Mouse (Mus musculus): ENCODE results near the gene Apbb1. TPM values are rescaled to one million over a fixed set of nuclear protein-coding genes. Genes with fewer than 3 reads are reported as not detected.

Apbb1 gene
- polyA plus RNA-seq, 1 experiment from 2014 or later: 94.6 TPM

DNA sequence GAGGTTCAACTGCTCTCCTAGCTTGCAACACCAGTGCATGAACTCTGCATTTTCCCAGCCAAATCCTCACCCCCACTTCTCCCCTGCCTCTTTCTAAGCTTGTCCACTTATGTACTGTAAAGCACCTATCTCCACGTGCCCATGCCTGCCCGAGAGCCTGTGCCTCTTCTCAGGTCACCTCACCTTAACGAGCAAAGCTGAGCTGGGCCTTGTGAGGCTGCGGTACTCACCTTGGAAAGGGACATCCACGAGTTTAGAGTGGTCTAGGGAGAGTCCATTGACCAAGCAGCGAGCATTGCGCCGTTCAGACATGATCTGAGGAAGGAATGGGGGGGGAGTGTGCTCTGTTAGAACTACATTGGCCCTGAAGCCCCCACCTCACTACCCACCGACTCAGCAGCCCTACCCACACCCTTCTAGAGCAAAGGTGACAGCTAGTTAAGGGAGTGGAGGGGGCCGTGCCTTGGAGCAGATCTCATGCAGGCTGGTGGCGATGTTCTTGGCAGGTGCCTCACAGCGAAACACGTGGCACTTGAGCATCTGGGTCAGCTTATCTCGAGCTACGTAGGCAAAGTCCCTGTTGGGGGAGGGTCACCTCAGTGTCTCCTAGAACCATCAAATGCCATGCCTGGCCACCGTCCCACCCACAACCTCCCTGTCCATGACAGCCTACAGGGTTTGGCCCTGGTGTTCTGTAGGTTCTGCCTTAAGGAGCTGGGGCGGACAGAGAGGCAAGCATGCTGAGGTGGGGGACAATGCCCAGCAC, 16.2 kb downstream of the Apbb1 start:
- peaks cover 4% of the 10 kb centered on the region; the same call in 1 of the 2 replicates for H3K36me3 ChIP-seq (ENCODE audit: control insufficient read depth, insufficient read depth, low read length)
- H3K4me3 ChIP-seq (ENCODE audit: low read depth, low read length): no peak overlapping the region
- WGBS: 86% methylated on average over 17 of the region's 17 CpGs
- no peak overlapping the region for H3K27ac ChIP-seq (ENCODE audit: low read depth, low read length)
- ATAC-seq (ENCODE audit: low FRiP score) (no peak), DNase-seq (ENCODE audit: low spot score) (no peak)
- no peak overlapping the region for H3K4me2 ChIP-seq (replicated peaks; ENCODE audit: low read depth, low read length)
- no peak overlapping the region for H3K9ac ChIP-seq (ENCODE audit: low read depth, low read length)
- no peaks in the 10 kb centered on the region for H3K9me3 ChIP-seq (ENCODE audit: control insufficient read depth, low read length)
- peaks cover 13% of the 10 kb centered on the region for H3K4me1 ChIP-seq (replicated peaks; ENCODE audit: control insufficient read depth, insufficient read depth, low read length)
- H3K27me3 ChIP-seq (ENCODE audit: control insufficient read depth, insufficient read depth, low read length): no peaks in the 10 kb centered on the region

DNA sequence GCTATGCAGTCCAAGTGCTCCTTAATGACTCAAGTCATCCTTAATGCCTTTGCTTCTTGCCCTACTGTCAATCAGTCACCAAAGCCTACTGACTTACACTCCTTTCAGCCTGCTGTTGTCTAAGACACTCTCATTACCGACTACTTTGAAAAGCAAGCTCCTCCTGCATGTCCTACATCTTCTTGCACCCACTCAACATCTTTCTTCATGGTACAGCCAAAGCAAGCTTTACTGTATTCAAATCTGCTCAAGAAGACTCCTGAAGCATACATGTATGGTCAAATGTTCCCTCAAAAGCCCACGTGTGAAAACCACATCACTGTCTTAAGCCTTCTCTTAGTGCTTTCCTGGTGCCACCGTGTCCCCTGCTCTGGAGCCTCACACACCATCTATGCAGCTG, 18.1 kb downstream of the Apbb1 start:
- ATAC-seq (ENCODE audit: low FRiP score): no peak
- DNase-seq (ENCODE audit: low spot score): no peak
- H3K27me3 ChIP-seq (ENCODE audit: control insufficient read depth, insufficient read depth, low read length): no peaks in the 10 kb centered on the region
- no peak overlapping the region for H3K9ac ChIP-seq (ENCODE audit: low read depth, low read length)
- no peak overlapping the region for H3K4me2 ChIP-seq (replicated peaks; ENCODE audit: low read depth, low read length)
- H3K9me3 ChIP-seq (ENCODE audit: control insufficient read depth, low read length): no peaks in the 10 kb centered on the region
- no peak overlapping the region for H3K4me3 ChIP-seq (ENCODE audit: low read depth, low read length)
- H3K4me1 ChIP-seq (replicated peaks; ENCODE audit: control insufficient read depth, insufficient read depth, low read length): no peaks in the 10 kb centered on the region
- peaks cover 9% of the 10 kb centered on the region; the same call in 1 of the 2 replicates for H3K36me3 ChIP-seq (ENCODE audit: control insufficient read depth, insufficient read depth, low read length)
- no peak overlapping the region for H3K27ac ChIP-seq (ENCODE audit: low read depth, low read length)
- WGBS: 85% methylated on average over 3 of the region's 3 CpGs

GRCm38 (mm10) chr7:105562317-105562716, 19.1 kb downstream of the Apbb1 start:
- Histone ChIP-seq H3K27me3 (ENCODE audit: control insufficient read depth, insufficient read depth, low read length) (no peaks in the 10 kb centered on the region), H3K27ac (ENCODE audit: low read depth, low read length) (no peak overlapping the region), H3K36me3 (ENCODE audit: control insufficient read depth, insufficient read depth, low read length) (peaks cover 9% of the 10 kb centered on the region; the same call in 1 of the 2 replicates), H3K4me1 (replicated peaks; ENCODE audit: control insufficient read depth, insufficient read depth, low read length) (no peaks in the 10 kb centered on the region), H3K9ac (ENCODE audit: low read depth, low read length) (no peak overlapping the region), H3K4me3 (ENCODE audit: low read depth, low read length) (no peak overlapping the region), H3K9me3 (ENCODE audit: control insufficient read depth, low read length) (no peaks in the 10 kb centered on the region), H3K4me2 (replicated peaks; ENCODE audit: low read depth, low read length) (no peak overlapping the region)
- no peak for DNase-seq (ENCODE audit: low spot score)
- ATAC-seq (ENCODE audit: low FRiP score): no peak
- 98% methylated on average over 3 of the region's 3 CpGs for WGBS

GRCm38 (mm10) chr7:105559016-105559415, 22.4 kb downstream of the Apbb1 start:
- Histone ChIP-seq H3K36me3 (ENCODE audit: control insufficient read depth, insufficient read depth, low read length) (0 out of 2 replicates have a peak, but pooled peaks cover 5% of the 10 kb centered on the region), H3K4me1 (replicated peaks; ENCODE audit: control insufficient read depth, insufficient read depth, low read length) (no peaks in the 10 kb centered on the region), H3K27ac (ENCODE audit: low read depth, low read length) (no peak overlapping the region), H3K4me2 (replicated peaks; ENCODE audit: low read depth, low read length) (no peak overlapping the region), H3K9ac (ENCODE audit: low read depth, low read length) (no peak overlapping the region), H3K27me3 (ENCODE audit: control insufficient read depth, insufficient read depth, low read length) (no peaks in the 10 kb centered on the region), H3K4me3 (ENCODE audit: low read depth, low read length) (no peak overlapping the region), H3K9me3 (ENCODE audit: control insufficient read depth, low read length) (no peaks in the 10 kb centered on the region)
- WGBS: 86% methylated on average over 9 of the region's 9 CpGs
- ATAC-seq (ENCODE audit: low FRiP score): no peak
- no peak for DNase-seq (ENCODE audit: low spot score)

GRCm38 (mm10) chr7:105557671-105558070, 23.8 kb downstream of the Apbb1 start:
- Histone ChIP-seq H3K9me3 (ENCODE audit: control insufficient read depth, low read length) (no peaks in the 10 kb centered on the region), H3K9ac (ENCODE audit: low read depth, low read length) (no peak overlapping the region), H3K36me3 (ENCODE audit: control insufficient read depth, insufficient read depth, low read length) (0 out of 2 replicates have a peak, but pooled peaks cover 5% of the 10 kb centered on the region), H3K4me2 (replicated peaks; ENCODE audit: low read depth, low read length) (no peak overlapping the region), H3K4me3 (ENCODE audit: low read depth, low read length) (no peak overlapping the region), H3K27me3 (ENCODE audit: control insufficient read depth, insufficient read depth, low read length) (no peaks in the 10 kb centered on the region), H3K27ac (ENCODE audit: low read depth, low read length) (no peak overlapping the region), H3K4me1 (replicated peaks; ENCODE audit: control insufficient read depth, insufficient read depth, low read length) (no peaks in the 10 kb centered on the region)
- no peak for ATAC-seq (ENCODE audit: low FRiP score)
- WGBS: 82% methylated on average over 11 of the region's 11 CpGs
- DNase-seq (ENCODE audit: low spot score): no peak

GRCm38 (mm10) chr7:105556406-105556805, 25.0 kb downstream of the Apbb1 start:
- Histone ChIP-seq H3K9me3 (ENCODE audit: control insufficient read depth, low read length) (no peaks in the 10 kb centered on the region), H3K27ac (ENCODE audit: low read depth, low read length) (no peak overlapping the region), H3K4me3 (ENCODE audit: low read depth, low read length) (no peak overlapping the region), H3K4me2 (replicated peaks; ENCODE audit: low read depth, low read length) (no peak overlapping the region), H3K4me1 (replicated peaks; ENCODE audit: control insufficient read depth, insufficient read depth, low read length) (no peaks in the 10 kb centered on the region), H3K36me3 (ENCODE audit: control insufficient read depth, insufficient read depth, low read length) (0 out of 2 replicates have a peak, but pooled peaks cover 5% of the 10 kb centered on the region), H3K9ac (ENCODE audit: low read depth, low read length) (no peak overlapping the region), H3K27me3 (ENCODE audit: control insufficient read depth, insufficient read depth, low read length) (no peaks in the 10 kb centered on the region)
- 94% methylated on average over 8 of the region's 8 CpGs for WGBS
- ATAC-seq (ENCODE audit: low FRiP score) (no peak), DNase-seq (ENCODE audit: low spot score) (no peak)

- H3K27me3 ChIP-seq (ENCODE audit: control insufficient read depth, insufficient read depth, low read length): no peaks in the 10 kb centered on the region
- 91% methylated on average over 10 of the region's 10 CpGs for WGBS
- DNase-seq (ENCODE audit: low spot score): no peak
- no peak overlapping the region for H3K27ac ChIP-seq (ENCODE audit: low read depth, low read length)
- H3K4me2 ChIP-seq (replicated peaks; ENCODE audit: low read depth, low read length): no peak overlapping the region; the same call in 1 of the 2 replicates
- H3K4me3 ChIP-seq (ENCODE audit: low read depth, low read length): no peak overlapping the region
- H3K36me3 ChIP-seq (ENCODE audit: control insufficient read depth, insufficient read depth, low read length): 0 out of 2 replicates have a peak, but pooled peaks cover 5% of the 10 kb centered on the region
- ATAC-seq (ENCODE audit: low FRiP score): no peak
- no peak overlapping the region for H3K9ac ChIP-seq (ENCODE audit: low read depth, low read length)
- no peaks in the 10 kb centered on the region for H3K4me1 ChIP-seq (replicated peaks; ENCODE audit: control insufficient read depth, insufficient read depth, low read length)
- no peaks in the 10 kb centered on the region for H3K9me3 ChIP-seq (ENCODE audit: control insufficient read depth, low read length)
These were observed 25.9 kb downstream of the Apbb1 start for GRCm38 (mm10) chr7:105555571-105555970.

GRCm38 (mm10) chr7:105554212-105554942, 27.1 kb downstream of the Apbb1 start, which contains the start of gene Smpd1:
Gene Smpd1, plus strand, starts transcription at chr7:105554360.
- no peaks in the 10 kb centered on the region for H3K4me1 ChIP-seq (replicated peaks; ENCODE audit: control insufficient read depth, insufficient read depth, low read length)
- ATAC-seq (ENCODE audit: low FRiP score): peak; percentile 94
- H3K4me3 ChIP-seq (ENCODE audit: low read depth, low read length): peak within 1 kb of the TSS; percentile 45
- H3K9ac ChIP-seq (ENCODE audit: low read depth, low read length): peak within 1 kb of the TSS; percentile 65
- peak within 1 kb of the TSS; percentile 67 for H3K27ac ChIP-seq (ENCODE audit: low read depth, low read length)
- WGBS: 6% methylated on average over 26 of the region's 26 CpGs
- H3K36me3 ChIP-seq (ENCODE audit: control insufficient read depth, insufficient read depth, low read length): 0 out of 2 replicates have a peak, but pooled peaks cover 2% of the 10 kb centered on the region
- H3K27me3 ChIP-seq (ENCODE audit: control insufficient read depth, insufficient read depth, low read length): no peaks in the 10 kb centered on the region
- no peaks in the 10 kb centered on the region for H3K9me3 ChIP-seq (ENCODE audit: control insufficient read depth, low read length)
- DNase-seq (ENCODE audit: low spot score): peak; percentile 91
- H3K4me2 ChIP-seq (replicated peaks; ENCODE audit: low read depth, low read length): peak within 1 kb of the TSS; percentile 67
